Mouse (Mus musculus) CH12.LX (cell line): ENCODE results near the gene Wnt7a. TPM values are rescaled to one million over a fixed set of nuclear protein-coding genes. Genes with fewer than 3 reads are reported as not detected.

Source experiments
- DNase-seq: peaks from one replicate; pipeline ENCODE4 v3.0.0-alpha.2; 2013; ENCODE audit errors: extremely low read depth
- H3K27ac ChIP-seq: 2 replicates; pipeline ENCODE4 v1.5.1; 2012; ENCODE audit warnings: low read depth, mild to moderate bottlenecking, control low read depth, moderate library complexity; ENCODE audit not compliant: insufficient read depth
- H3K27me3 ChIP-seq: replicated peaks from 2 replicates; pipeline ENCODE3; 2012; ENCODE audit warnings: inconsistent platforms
- H3K36me3 ChIP-seq, 2 experiments: replicated peaks in 1 of 2; 2 replicates each; pipeline versions ENCODE3 to v1.6.1; 2012; ENCODE audit warnings: inconsistent platforms in 1 of 2, low read length in 1 of 2, mild to moderate bottlenecking in 1 of 2, mixed read lengths in 1 of 2, moderate library complexity in 1 of 2; ENCODE audit not compliant: control insufficient read depth in 1 of 2, insufficient read depth in 1 of 2
- H3K4me1 ChIP-seq, 2 experiments: 2 replicates each; pipeline ENCODE4 v1.6.1; 2012; ENCODE audit warnings: inconsistent platforms in 1 of 2, moderate library complexity in 1 of 2; ENCODE audit not compliant: insufficient read depth in 2 of 2, control insufficient read depth in 1 of 2
- H3K4me2 ChIP-seq: 2 replicates; pipeline ENCODE4 v1.6.1; 2012; ENCODE audit warnings: low read depth, mild to moderate bottlenecking, control low read depth; ENCODE audit not compliant: poor library complexity, insufficient read depth, severe bottlenecking
- H3K4me3 ChIP-seq, 3 experiments: fragments of 150-350 bp in 1 of 3; sonication (generic) in 1 of 3; replicated peaks in 1 of 3; 2 replicates each; pipeline versions ENCODE3 to v1.5.1; 2011 to 2012; ENCODE audit warnings: low read depth in 2 of 3, low read length in 2 of 3, mild to moderate bottlenecking in 2 of 3, moderate library complexity in 2 of 3, control low read depth in 1 of 3, improper control_type of control experiment in 1 of 3, inconsistent platforms in 1 of 3, mixed read lengths in 1 of 3; ENCODE audit not compliant: poor library complexity in 1 of 3
- H3K79me2 ChIP-seq: replicated peaks from 2 replicates; pipeline ENCODE4 v1.6.1; 2012; ENCODE audit warnings: mild to moderate bottlenecking, moderate library complexity; ENCODE audit not compliant: control insufficient read depth, poor library complexity, insufficient read depth, severe bottlenecking; ENCODE audit errors: extremely low read depth
- H3K9ac ChIP-seq: 2 replicates; pipeline ENCODE4 v1.6.1; 2012; ENCODE audit warnings: low read depth, mild to moderate bottlenecking, control low read depth, moderate library complexity; ENCODE audit not compliant: insufficient read depth
- H3K9me3 ChIP-seq: replicated peaks from 2 replicates; pipeline ENCODE3; 2012; ENCODE audit warnings: low read length, inconsistent platforms, mixed read lengths
- BHLHE40 ChIP-seq: IDR thresholded peaks from 2 replicates; pipeline ENCODE4 v1.6.1; 2011; ENCODE audit warnings: mild to moderate bottlenecking, low read depth, low read length, improper control_type of control experiment
- CHD1 ChIP-seq: IDR thresholded peaks from 2 replicates; pipeline ENCODE4 v1.6.1; 2012; ENCODE audit warnings: low read depth, low read length, improper control_type of control experiment, inconsistent platforms
- CHD2 ChIP-seq: IDR thresholded peaks from 2 replicates; pipeline ENCODE4 v1.6.1; 2011; ENCODE audit warnings: low read length, improper control_type of control experiment
- CTCF ChIP-seq, 2 experiments: IDR thresholded peaks in 1 of 2; conservative IDR thresholded peaks in 1 of 2; 2 replicates each; pipeline ENCODE4 v1.5.1; 2011 to 2012; ENCODE audit warnings: low read depth in 2 of 2, low read length in 2 of 2, improper control_type of control experiment in 1 of 2, inconsistent platforms in 1 of 2, mild to moderate bottlenecking in 1 of 2, moderate library complexity in 1 of 2
- ETS1 ChIP-seq: conservative IDR thresholded peaks from 2 replicates; pipeline ENCODE4 v1.6.1; 2012; ENCODE audit warnings: low read depth, mild to moderate bottlenecking, inconsistent platforms, low read length, improper control_type of control experiment, moderate library complexity
- GABPA ChIP-seq: IDR thresholded peaks from 2 replicates; pipeline ENCODE4 v1.6.1; 2012; ENCODE audit warnings: low read depth, low read length, improper control_type of control experiment, inconsistent platforms; ENCODE audit not compliant: insufficient replicate concordance
- IRF4 ChIP-seq: IDR thresholded peaks from 2 replicates; pipeline ENCODE4 v1.6.1; 2014; ENCODE audit warnings: low read depth, mild to moderate bottlenecking, inconsistent platforms, low read length, improper control_type of control experiment
- KAT2A ChIP-seq: IDR thresholded peaks from 2 replicates; pipeline ENCODE4 v1.6.1; 2012; ENCODE audit warnings: low read length, improper control_type of control experiment, inconsistent platforms; ENCODE audit not compliant: insufficient replicate concordance
- MAFK ChIP-seq: IDR thresholded peaks from 2 replicates; pipeline ENCODE4 v1.6.1; 2011; ENCODE audit warnings: low read length, improper control_type of control experiment; ENCODE audit not compliant: insufficient replicate concordance
- MAX ChIP-seq: IDR thresholded peaks from 2 replicates; pipeline ENCODE4 v1.6.1; 2011; ENCODE audit warnings: low read length, improper control_type of control experiment
- MXI1 ChIP-seq: IDR thresholded peaks from 2 replicates; pipeline ENCODE4 v1.6.1; 2011; ENCODE audit warnings: mild to moderate bottlenecking, low read depth, low read length, improper control_type of control experiment
- NELFE ChIP-seq: IDR thresholded peaks from 2 replicates; pipeline ENCODE4 v1.6.1; 2011; ENCODE audit warnings: low read depth, low read length, improper control_type of control experiment
- NRF1 ChIP-seq: IDR thresholded peaks from 2 replicates; pipeline ENCODE4 v1.6.1; 2014; ENCODE audit warnings: low read depth, mild to moderate bottlenecking, inconsistent platforms, low read length, improper control_type of control experiment, moderate library complexity
- PAX5 ChIP-seq: IDR thresholded peaks from 2 replicates; pipeline ENCODE4 v1.6.1; 2012; ENCODE audit warnings: low read length, inconsistent platforms, mixed read lengths
- POLR2A ChIP-seq: IDR thresholded peaks from 2 replicates; pipeline ENCODE4 v1.6.1; 2011; ENCODE audit warnings: low read depth, mild to moderate bottlenecking, improper control_type of control experiment, low read length
- RAD21 ChIP-seq: IDR thresholded peaks from 2 replicates; pipeline ENCODE4 v1.6.1; 2011; ENCODE audit warnings: low read depth, mild to moderate bottlenecking, low read length, improper control_type of control experiment, moderate library complexity
- RCOR1 ChIP-seq: conservative IDR thresholded peaks from 2 replicates; pipeline ENCODE4 v1.6.1; 2012; ENCODE audit warnings: low read depth, mild to moderate bottlenecking, inconsistent platforms, low read length, improper control_type of control experiment
- SIN3A ChIP-seq: IDR thresholded peaks from 2 replicates; pipeline ENCODE4 v1.6.1; 2012; ENCODE audit warnings: low read length, improper control_type of control experiment, inconsistent platforms
- TBP ChIP-seq: conservative IDR thresholded peaks from 2 replicates; pipeline ENCODE4 v1.6.1; 2011; ENCODE audit warnings: low read depth, low read length, improper control_type of control experiment
- UBTF ChIP-seq: IDR thresholded peaks from 2 replicates; pipeline ENCODE4 v1.6.1; 2012; ENCODE audit warnings: low read depth, mild to moderate bottlenecking, inconsistent platforms, low read length, improper control_type of control experiment, moderate library complexity
- USF2 ChIP-seq: conservative IDR thresholded peaks from 2 replicates; pipeline ENCODE4 v1.6.1; 2011; ENCODE audit warnings: low read depth, low read length, improper control_type of control experiment
- ZC3H11A ChIP-seq: IDR thresholded peaks from 2 replicates; pipeline ENCODE4 v1.6.1; 2012; ENCODE audit warnings: low read depth, mild to moderate bottlenecking, inconsistent platforms, low read length, improper control_type of control experiment
- ZMIZ1 ChIP-seq: IDR thresholded peaks from 2 replicates; pipeline ENCODE4 v1.6.1; 2012; ENCODE audit warnings: low read depth, mild to moderate bottlenecking, inconsistent platforms, low read length, improper control_type of control experiment
- dilution Hi-C: fragments of 300-500 bp; cut with MboI; formaldehyde crosslinking; loops from 2 replicates; pipeline ENCODE4 v1.14.3; 2020; ENCODE audit warnings: low sequenced_read_pairs; ENCODE audit not compliant: extremely low pct_unique_long_range_greater_than_20kb, extremely low pct_ligation_motif_present
- in situ Hi-C: fragments of 300-500 bp; cut with MboI; formaldehyde crosslinking; loops from 3 replicates; pipeline ENCODE4 v1.14.3; 2019; ENCODE audit warnings: low sequenced_read_pairs, low pct_ligation_motif_present, low pct_unique_long_range_greater_than_20kb, mixed read lengths
- polyA plus RNA-seq: library from polyadenylated mRNA; unstranded; fragments of >175 nt; gene quantifications from 2 replicates; pipeline ENCODE4 v1.2.1, GENCODE M21; 2012; ENCODE audit warnings: low read depth; ENCODE audit not compliant: insufficient read length
- total RNA-seq, 2 experiments: library from RNA; depleted of rRNA; stranded (reverse); fragments of 300-350 nt in 1 of 2; fragments of >200 nt in 1 of 2; gene quantifications; 2 replicates each; pipeline ENCODE4 v1.2.3; 2012 to 2014

Gene Wnt7a
- total and polyA plus RNA-seq, 3 experiments = not detected

DNA sequence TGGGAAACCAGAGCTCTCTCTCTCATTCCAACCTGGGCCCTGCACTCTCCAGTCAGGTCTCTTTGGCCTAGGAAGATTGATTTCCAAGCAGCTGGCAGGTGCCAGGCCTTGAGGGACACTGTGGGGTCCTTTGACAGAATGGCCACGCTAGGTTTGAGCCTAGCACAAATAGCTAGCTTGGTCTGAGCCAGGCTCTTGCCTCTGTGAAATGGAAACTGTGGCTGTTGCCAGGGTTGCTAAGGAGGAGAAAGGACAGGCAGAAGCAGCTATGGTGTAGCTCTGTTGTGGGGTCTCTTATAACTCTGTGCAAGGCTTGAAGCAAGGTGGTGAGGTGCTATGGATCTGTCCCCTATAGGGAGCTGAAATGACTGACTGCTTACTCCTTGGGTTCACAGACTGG, 75.7 kb downstream of the Wnt7a start:
- H3K9ac ChIP-seq = no peak overlapping the region
- in situ Hi-C loops = no loop called here
- no peak for DNase-seq
- dilution Hi-C loops = no loop called here
- H3K36me3 ChIP-seq = no peaks in the 10 kb centered on the region
- H3K9me3 ChIP-seq = no peaks in the 10 kb centered on the region
- no peaks in the 10 kb centered on the region for H3K79me2 ChIP-seq
- H3K4me2 ChIP-seq = no peak overlapping the region
- H3K4me1 ChIP-seq = no peaks in the 10 kb centered on the region
- H3K27me3 ChIP-seq = peaks cover 94% of the 10 kb centered on the region
- no peak overlapping the region for H3K4me3 ChIP-seq
- no peak overlapping the region for H3K27ac ChIP-seq
- TF ChIP-seq USF2 (no peak), MAX (no peak), UBTF (no peak), ZC3H11A (no peak), CHD1 (no peak), IRF4 (no peak), POLR2A (no peak), ZMIZ1 (no peak), ETS1 (no peak), RAD21 (no peak), CTCF (conservative IDR thresholded peaks at IDR 0.05 in 1 of 2, IDR thresholded peaks at IDR 0.05 in 1 of 2; ENCODE audit: low read depth in 2 of 2, low read length in 2 of 2) (no peak), NELFE (no peak), MAFK (no peak), MXI1 (no peak), SIN3A (no peak), TBP (no peak), NRF1 (no peak), KAT2A (no peak), GABPA (no peak)

DNA sequence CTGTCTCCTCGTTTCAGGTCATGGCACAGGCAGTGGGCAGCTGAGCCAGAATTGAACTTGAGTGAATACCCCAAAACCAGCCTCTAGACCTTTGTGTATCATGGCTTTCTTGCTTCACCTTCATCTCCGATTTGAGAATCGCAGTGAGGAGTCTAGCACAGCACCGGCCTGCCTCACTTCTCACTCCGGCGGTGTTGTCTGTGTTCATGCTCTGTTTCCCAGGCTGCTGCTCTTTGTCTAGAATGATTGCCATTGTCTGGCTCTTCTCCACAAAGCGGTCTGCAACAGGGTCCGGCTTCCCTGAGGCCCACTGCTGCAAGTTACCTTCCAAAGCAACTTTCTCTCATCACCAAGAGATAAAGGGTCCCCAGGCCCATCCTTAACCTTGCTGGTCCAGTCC, 79.3 kb downstream of the Wnt7a start:
- H3K27me3 ChIP-seq = peaks cover 97% of the 10 kb centered on the region
- dilution Hi-C loops = no loop called here
- no peak overlapping the region for H3K27ac ChIP-seq
- no peaks in the 10 kb centered on the region for H3K79me2 ChIP-seq
- no peak overlapping the region for H3K4me3 ChIP-seq
- no peak overlapping the region for H3K4me2 ChIP-seq
- no peak for DNase-seq
- no peaks in the 10 kb centered on the region for H3K9me3 ChIP-seq
- H3K9ac ChIP-seq = no peak overlapping the region
- H3K36me3 ChIP-seq = no peaks in the 10 kb centered on the region
- TF ChIP-seq BHLHE40 (no peak), CHD2 (no peak), RCOR1 (no peak), PAX5 (no peak), POLR2A (no peak), ETS1 (no peak)
- in situ Hi-C loops = no loop called here
- no peaks in the 10 kb centered on the region for H3K4me1 ChIP-seq
